Mouse (Mus musculus) liver, embryonic 11.5 days (tissue): ENCODE data around the gene Pxk. TPM values are rescaled to one million over a fixed set of nuclear protein-coding genes. Genes with fewer than 3 reads are reported as not detected.

ENCODE experiments used
- ATAC-seq: fragments of 200-750 bp; cut with Nextera tagmentation; replicated peaks from 2 replicates; pipeline ENCODE4 v1.8.0; 2017; ENCODE audit warnings: moderate number of reproducible peaks, mild to moderate bottlenecking, moderate TSS enrichment, moderate library complexity; ENCODE audit not compliant: low FRiP score
- DNase-seq: peaks from one replicate; pipeline ENCODE4 v3.0.0-alpha.2; 2017; ENCODE audit warnings: low spot score
- H3K27ac ChIP-seq: fragments of 300-500 bp; sonication (generic); 2 replicates; pipeline ENCODE4 v1.5.1; 2014; ENCODE audit warnings: mild to moderate bottlenecking, low read depth, low read length, control low read depth
- H3K27me3 ChIP-seq: fragments of 300-500 bp; sonication (generic); replicated peaks from 2 replicates; pipeline ENCODE4 v1.6.1; 2014; ENCODE audit warnings: low read length, mixed read lengths; ENCODE audit not compliant: control insufficient read depth, insufficient read depth
- H3K36me3 ChIP-seq: fragments of 300-500 bp; sonication (generic); 2 replicates; pipeline ENCODE4 v1.6.1; 2014; ENCODE audit warnings: mild to moderate bottlenecking, low read length, moderate library complexity, mixed read lengths; ENCODE audit not compliant: control insufficient read depth, insufficient read depth
- H3K4me1 ChIP-seq: fragments of 300-500 bp; sonication (generic); replicated peaks from 2 replicates; pipeline ENCODE4 v1.6.1; 2014; ENCODE audit warnings: low read length, mixed read lengths; ENCODE audit not compliant: control insufficient read depth, insufficient read depth
- H3K4me2 ChIP-seq: fragments of 300-500 bp; sonication (generic); 2 replicates; pipeline ENCODE4 v1.6.1; 2014; ENCODE audit warnings: mild to moderate bottlenecking, control low read depth, moderate library complexity
- H3K4me3 ChIP-seq: fragments of 300-500 bp; sonication (generic); 2 replicates; pipeline ENCODE4 v1.5.1; 2014; ENCODE audit warnings: low read depth, low read length, control low read depth
- H3K9ac ChIP-seq: fragments of 300-500 bp; sonication (generic); 2 replicates; pipeline ENCODE4 v1.6.1; 2014; ENCODE audit warnings: low read depth, low read length, control low read depth
- H3K9me3 ChIP-seq: fragments of 300-500 bp; sonication (generic); 2 replicates; pipeline ENCODE4 v1.6.1; 2016; ENCODE audit warnings: low read length, inconsistent platforms, mixed read lengths; ENCODE audit not compliant: control insufficient read depth
- WGBS: fragments of 180-500 bp; shearing (Covaris S2); extraction: QIAGEN DNeasy Blood & Tissue Kit; methylation state at CpG from one replicate; pipeline ENCODE4 v1.1.7; 2014; 5-methylcytosine and 5-hydroxymethylcytosine counted together
- polyA plus RNA-seq: library from polyadenylated mRNA; unstranded; fragments of >200 nt; fragmentation: Nextera tagmentation; extraction: Ambion mirVana; gene quantifications from 2 replicates; pipeline ENCODE4 v1.2.1, GENCODE M21; 2014

Pxk gene
- 18.5 and 19.1 TPM in 2 replicates for polyA plus RNA-seq

GRCm38 (mm10) chr14:8097978-8098686, at the start of gene Pxk:
Pxk (plus strand) TSS chr14:8098211.
- ATAC-seq = peak; percentile 95
- H3K27me3 ChIP-seq = no peaks in the 10 kb centered on the region

GRCm38 (mm10) chr14:8049334-8049733, 48.7 kb upstream of the Pxk start:
- DNase-seq (no peak), ATAC-seq (no peak)
- 79% methylated on average over 10 of the region's 10 CpGs for WGBS
- Histone ChIP-seq H3K27me3 (no peaks in the 10 kb centered on the region), H3K27ac (no peak overlapping the region), H3K36me3 (no peaks in the 10 kb centered on the region), H3K9ac (no peak overlapping the region), H3K4me3 (no peak overlapping the region), H3K9me3 (no peaks in the 10 kb centered on the region), H3K4me1 (no peaks in the 10 kb centered on the region), H3K4me2 (no peak overlapping the region)

More at GRCm38 (mm10) chr14:8097978-8098686, at the start of gene Pxk:
- under 1% methylated on average over 86 of the region's 89 CpGs for WGBS
- Histone ChIP-seq H3K4me3 (peak within 1 kb of the TSS; percentile 88), H3K9ac (peak within 1 kb of the TSS; percentile 80), H3K36me3 (no peaks in the 10 kb centered on the region), H3K4me2 (peak within 1 kb of the TSS; percentile 85), H3K9me3 (no peaks in the 10 kb centered on the region), H3K27ac (peak within 1 kb of the TSS; percentile 28), H3K4me1 (peaks cover 9% of the 10 kb centered on the region; the same call in 1 of the 2 replicates)
- DNase-seq = peak; percentile 93

- WGBS = 81% methylated on average over 2 of the region's 2 CpGs
- Histone ChIP-seq H3K4me1 (no peaks in the 10 kb centered on the region), H3K4me2 (no peak overlapping the region), H3K36me3 (no peaks in the 10 kb centered on the region), H3K9ac (no peak overlapping the region), H3K4me3 (no peak overlapping the region), H3K27ac (no peak overlapping the region), H3K9me3 (no peaks in the 10 kb centered on the region), H3K27me3 (no peaks in the 10 kb centered on the region)
- ATAC-seq (no peak), DNase-seq (no peak)
Measured at GRCm38 (mm10) chr14:8051869-8052268, 46.1 kb upstream of the Pxk start.

GRCm38 (mm10) chr14:8052661-8053060, 45.4 kb upstream of the Pxk start:
- H3K4me2 ChIP-seq = no peak overlapping the region
- WGBS = 98% methylated on average over 7 of the region's 7 CpGs
- H3K9ac ChIP-seq = no peak overlapping the region
- H3K4me1 ChIP-seq = no peaks in the 10 kb centered on the region
- no peak for ATAC-seq
- H3K27ac ChIP-seq = no peak overlapping the region
- H3K27me3 ChIP-seq = no peaks in the 10 kb centered on the region
- no peak for DNase-seq
- H3K4me3 ChIP-seq = no peak overlapping the region
- no peaks in the 10 kb centered on the region for H3K36me3 ChIP-seq
- H3K9me3 ChIP-seq = no peaks in the 10 kb centered on the region

- no peak overlapping the region for H3K27ac ChIP-seq
- H3K9ac ChIP-seq = no peak overlapping the region
- DNase-seq (no peak), ATAC-seq (no peak)
- H3K27me3 ChIP-seq = no peaks in the 10 kb centered on the region
- no peaks in the 10 kb centered on the region for H3K4me1 ChIP-seq
- no peak overlapping the region for H3K4me3 ChIP-seq
- H3K36me3 ChIP-seq = no peaks in the 10 kb centered on the region
- 43% methylated on average over 17 of the region's 17 CpGs for WGBS
- no peaks in the 10 kb centered on the region for H3K9me3 ChIP-seq
- H3K4me2 ChIP-seq = no peak overlapping the region
Measured at GRCm38 (mm10) chr14:8054310-8055102, 43.5 kb upstream of the Pxk start.

GRCm38 (mm10) chr14:8056076-8056475, 41.9 kb upstream of the Pxk start:
- no peak for ATAC-seq
- H3K4me3 ChIP-seq = no peak overlapping the region
- H3K27me3 ChIP-seq = no peaks in the 10 kb centered on the region
- H3K4me1 ChIP-seq = no peaks in the 10 kb centered on the region
- H3K27ac ChIP-seq = no peak overlapping the region
- 90% methylated on average over 5 of the region's 5 CpGs for WGBS
- H3K4me2 ChIP-seq = no peak overlapping the region
- H3K36me3 ChIP-seq = no peaks in the 10 kb centered on the region
- H3K9ac ChIP-seq = no peak overlapping the region
- DNase-seq = no peak
- H3K9me3 ChIP-seq = no peaks in the 10 kb centered on the region

GRCm38 (mm10) chr14:8059938-8060337, 38.1 kb upstream of the Pxk start:
- no peaks in the 10 kb centered on the region for H3K9me3 ChIP-seq
- H3K4me2 ChIP-seq = no peak overlapping the region
- WGBS = 85% methylated on average over 7 of the region's 7 CpGs
- DNase-seq (no peak), ATAC-seq (no peak)
- no peak overlapping the region for H3K27ac ChIP-seq
- no peak overlapping the region for H3K9ac ChIP-seq
- H3K36me3 ChIP-seq = no peaks in the 10 kb centered on the region
- H3K4me3 ChIP-seq = no peak overlapping the region
- H3K4me1 ChIP-seq = peaks cover 24% of the 10 kb centered on the region
- no peaks in the 10 kb centered on the region for H3K27me3 ChIP-seq

- Histone ChIP-seq H3K9ac (no peak overlapping the region), H3K27ac (no peak overlapping the region), H3K4me2 (no peak overlapping the region), H3K27me3 (no peaks in the 10 kb centered on the region), H3K4me3 (no peak overlapping the region), H3K4me1 (peaks cover 24% of the 10 kb centered on the region), H3K9me3 (no peaks in the 10 kb centered on the region), H3K36me3 (no peaks in the 10 kb centered on the region)
- WGBS = 24% methylated on average over 3 of the region's 3 CpGs
- DNase-seq (no peak), ATAC-seq (peak; percentile 61)
Measured at GRCm38 (mm10) chr14:8062076-8062475, 35.9 kb upstream of the Pxk start.
